Comparison of ENCODE assay signal across 26 mouse cellular contexts in genomic region chr11:76461201-76461600, GRCm38 (mm10). TPM values are rescaled to one million over a fixed set of nuclear protein-coding genes. Genes with fewer than 3 reads are reported as not detected.
DNase-seq lines count a peak whose midpoint lies in the region; ATAC-seq lines count a peak whose summit lies in the region.
"Had no signal": no experiment of that assay in that cellular context is flagged by ENCODE, and none has a peak within 500 bp of the region (broad histone marks: within the 10 kb centered on the region; RNA-seq: fewer than 3 reads in every experiment).

No protein-coding gene starts in this region.

- no peak overlapping the region for H3K4me3 ChIP-seq in hindbrain, embryonic 14.5 days (replicated peaks; ENCODE audit: low read length)
- no peak overlapping the region for H3K4me3 ChIP-seq in hindbrain, embryonic 16.5 days (ENCODE audit: low read length)
- H3K4me3 ChIP-seq: forebrain, embryonic 13.5 days; heart, adult 2 months; heart, embryonic 15.5 days; left cerebral cortex, adult 2 months; limb, embryonic 15.5 days; liver, embryonic 13.5 days; midbrain, embryonic 13.5 days had no signal

- no peaks in the 10 kb centered on the region for H3K27me3 ChIP-seq in hindbrain, embryonic 14.5 days (ENCODE audit: control insufficient read depth, insufficient read depth, low read length)
- H3K27me3 ChIP-seq in hindbrain, embryonic 16.5 days (replicated peaks; ENCODE audit: control insufficient read depth, insufficient read depth, low read length) = no peaks in the 10 kb centered on the region
- H3K27me3 ChIP-seq: forebrain, embryonic 13.5 days; heart, embryonic 15.5 days; limb, embryonic 15.5 days; midbrain, embryonic 13.5 days had no signal

- peak overlapping the region; percentile 51 for H3K27ac ChIP-seq in hindbrain, embryonic 14.5 days
- no peak overlapping the region for H3K27ac ChIP-seq in hindbrain, embryonic 16.5 days (ENCODE audit: low read depth, low read length)
- H3K27ac ChIP-seq: forebrain, embryonic 13.5 days; heart, adult 2 months; heart, embryonic 15.5 days; left cerebral cortex, adult 2 months; limb, embryonic 15.5 days; liver, embryonic 13.5 days; macrophage; midbrain, embryonic 13.5 days had no signal

- no peak for DNase-seq in frontal cortex, postnatal 14 days (ENCODE audit: low spot score in 2 of 2)
- DNase-seq in hindbrain, embryonic 14.5 days (ENCODE audit: low spot score) = no peak
- DNase-seq in retina, postnatal 1 day = peak; percentile 62
- DNase-seq in retina, embryonic 14.5 days (ENCODE audit: low spot score) = no peak
- DNase-seq in thymus, postnatal 25 days = peak; percentile 36
- DNase-seq in testis, postnatal 14 days (ENCODE audit: low spot score) = no peak
- DNase-seq: adrenal gland, postnatal 10 days; cerebellum, adult 9-10 months; cerebellum, postnatal 36 days; heart, adult 2 months; heart, postnatal 36 days; kidney, adult 9 months; kidney, postnatal 14 days; liver, embryonic 13.5 days; lung, adult 2 months; lung, postnatal 10 days had no signal

- no peak overlapping the region for H3K4me2 ChIP-seq in hindbrain, embryonic 14.5 days (replicated peaks)
- H3K4me2 ChIP-seq in hindbrain, embryonic 16.5 days (ENCODE audit: low read length) = no peak overlapping the region
- H3K4me2 ChIP-seq: forebrain, embryonic 13.5 days; heart, embryonic 15.5 days; limb, embryonic 15.5 days; liver, embryonic 13.5 days; midbrain, embryonic 13.5 days had no signal

- H3K9ac ChIP-seq in hindbrain, embryonic 14.5 days = no peak overlapping the region
- no peak overlapping the region for H3K9ac ChIP-seq in hindbrain, embryonic 16.5 days (ENCODE audit: low read depth, low read length)
- H3K9ac ChIP-seq: forebrain, embryonic 13.5 days; heart, embryonic 15.5 days; limb, embryonic 15.5 days; liver, embryonic 13.5 days; midbrain, embryonic 13.5 days had no signal

- peaks cover 34% of the 10 kb centered on the region for H3K4me1 ChIP-seq in hindbrain, embryonic 14.5 days (replicated peaks; ENCODE audit: control insufficient read depth, insufficient read depth, low read length)
- peaks cover 28% of the 10 kb centered on the region for H3K4me1 ChIP-seq in hindbrain, embryonic 16.5 days (ENCODE audit: control insufficient read depth, insufficient read depth, low read depth, low read length)

- peaks cover 74% of the 10 kb centered on the region for H3K36me3 ChIP-seq in hindbrain, embryonic 14.5 days (replicated peaks; ENCODE audit: control insufficient read depth, insufficient read depth)
- H3K36me3 ChIP-seq in hindbrain, embryonic 16.5 days (ENCODE audit: control insufficient read depth, insufficient read depth, low read length) = peaks cover 26% of the 10 kb centered on the region
- H3K36me3 ChIP-seq: G1E; liver, embryonic 13.5 days had no signal

- ATAC-seq in frontal cortex, adult (ENCODE audit: low TSS enrichment) = peak; percentile 13; the same call in 1 of the 2 replicates
- no peak for ATAC-seq in hindbrain, embryonic 14.5 days (ENCODE audit: low FRiP score)
- ATAC-seq in hindbrain, embryonic 16.5 days = no peak
- ATAC-seq: forebrain, embryonic 13.5 days; intestine, embryonic 16.5 days; midbrain, embryonic 13.5 days had no signal

- H3K9me3 ChIP-seq in hindbrain, embryonic 14.5 days (ENCODE audit: control insufficient read depth, low read length) = no peaks in the 10 kb centered on the region
- H3K9me3 ChIP-seq in hindbrain, embryonic 16.5 days (ENCODE audit: control insufficient read depth, low read length) = no peaks in the 10 kb centered on the region
- H3K9me3 ChIP-seq: forebrain, embryonic 13.5 days; G1E; heart, embryonic 15.5 days; limb, embryonic 15.5 days; liver, embryonic 13.5 days; midbrain, embryonic 13.5 days had no signal

- 48% methylated on average over 6 of the region's 6 CpGs for WGBS in hindbrain, embryonic 14.5 days
- 58% methylated on average over 6 of the region's 6 CpGs for WGBS in hindbrain, embryonic 16.5 days

RNA-seq across cellular contexts. Expression of gene Timm22, which starts 54.4 kb away (rescaled TPM):
- polyA plus RNA-seq in hindbrain, embryonic 14.5 days (2014; fragmentation: Nextera tagmentation; extraction: Ambion mirVana) = 110 TPM in 2 replicates
- 99.8 and 107 TPM in 2 replicates for polyA plus RNA-seq in hindbrain, embryonic 16.5 days (2015; fragmentation: Nextera tagmentation; extraction: Ambion mirVana)

Comparison
In these comparisons a context has a peak if more than half of its experiments do, and no peak if none do; other contexts are left out.
1. DNase-seq: peak in retina, postnatal 1 day (single experiment) and thymus, postnatal 25 days (single experiment); none in frontal cortex, postnatal 14 days (0 of 2), hindbrain, embryonic 14.5 days (single experiment), retina, embryonic 14.5 days (single experiment) and testis, postnatal 14 days (single experiment).